Mouse (Mus musculus) hematopoietic multipotent progenitor cell, adult 10-12 weeks (in vitro differentiated cells): ENCODE results near the gene Aprt. TPM values are rescaled to one million over a fixed set of nuclear protein-coding genes. Genes with fewer than 3 reads are reported as not detected.

Experiments used
- polyA plus RNA-seq: library from polyadenylated mRNA; stranded (reverse); fragments of >175 nt; gene quantifications from 2 replicates; pipeline ENCODE4 v1.2.3, GENCODE M21; 2012; ENCODE audit warnings: low replicate concordance

Gene Aprt
- 45.5 and 149 TPM in 2 replicates for polyA plus RNA-seq

GRCm38 (mm10) chr8:122576648-122577022, at the start of gene Aprt:
Aprt (minus strand) TSS chr8:122576909.

GRCm38 (mm10) chr8:122622727-122623126, 46.0 kb upstream of the Aprt start, which contains the start of gene Pabpn1l:
Pabpn1l (minus strand) TSS chr8:122622739.

GRCm38 (mm10) chr8:122611295-122612133, 34.8 kb upstream of the Aprt start, which contains the start of the genes Galns and Trappc2l:
Galns (minus strand) TSS chr8:122611463.
Trappc2l (plus strand) TSS chr8:122611640.

GRCm38 (mm10) chr8:122567361-122568108, 9.2 kb downstream of the Aprt start, which contains the start of gene Cdt1:
Cdt1 (plus strand) TSS chr8:122568015.

GRCm38 (mm10) chr8:122551265-122552051, 25.3 kb downstream of the Aprt start, which contains the start of gene Piezo1:
Piezo1 (minus strand) TSS chr8:122551329.

Other genes with a start within 250 kb of the Aprt start
- 0.11 TPM in 1 of 2 replicates, not detected in the other for gene Trhr2, start 216.2 kb downstream of the Aprt start, polyA plus RNA-seq
- gene Zc3h18, start 200.3 kb downstream of the Aprt start, polyA plus RNA-seq, result 67.9 and 139 TPM in 2 replicates
- gene Il17c, start 154.9 kb downstream of the Aprt start, polyA plus RNA-seq, result 0.18 TPM in 1 of 2 replicates, not detected in the other
- 1,078 and 1,667 TPM in 2 replicates for gene Cyba, start 144.0 kb downstream of the Aprt start, polyA plus RNA-seq
- gene Mvd, start 133.5 kb downstream of the Aprt start, polyA plus RNA-seq, result 10.9 and 12.4 TPM in 2 replicates
- 2.2 and 3.4 TPM in 2 replicates for gene Snai3, start 116.2 kb downstream of the Aprt start, polyA plus RNA-seq
- 79.8 and 83.9 TPM in 2 replicates for gene Rnf166, start 100.8 kb downstream of the Aprt start, polyA plus RNA-seq
- 35.9 and 74.5 TPM in 2 replicates for gene Ctu2, start 100.8 kb downstream of the Aprt start, polyA plus RNA-seq
- 38.4 and 54.7 TPM in 2 replicates for gene Piezo1, start 25.6 kb downstream of the Aprt start, polyA plus RNA-seq
- 160 and 221 TPM in 2 replicates for gene Cdt1, start 8.9 kb downstream of the Aprt start, polyA plus RNA-seq
- 7.5 and 18.4 TPM in 2 replicates for gene Galns, start 34.6 kb upstream of the Aprt start, polyA plus RNA-seq
- gene Trappc2l, start 34.7 kb upstream of the Aprt start, polyA plus RNA-seq, result 1.1 and 5.3 TPM in 2 replicates
- not detected in 2 replicates for gene Pabpn1l, start 45.8 kb upstream of the Aprt start, polyA plus RNA-seq
- gene Cbfa2t3, start 122.2 kb upstream of the Aprt start, polyA plus RNA-seq, result 104 and 278 TPM in 2 replicates
- 16.9 and 19.6 TPM in 2 replicates for gene Acsf3, start 198.6 kb upstream of the Aprt start, polyA plus RNA-seq